Mouse (Mus musculus) erythroblast, embryonic 14.5 days (primary cell): Measurements from ENCODE around the gene Ano6.

ENCODE experiments used
- GATA1 ChIP-seq: IDR thresholded peaks from 2 replicates; pipeline ENCODE4 v1.6.1; 2012; ENCODE audit warnings: low read length, inconsistent platforms, mixed read lengths
- TAL1 ChIP-seq: IDR thresholded peaks from 3 replicates; pipeline ENCODE4 v1.6.1; 2012; ENCODE audit warnings: low read length, inconsistent platforms, mixed read lengths

GRCm38 (mm10) chr15:95920047-95920446 lies 129.4 kb downstream of the Ano6 start:
- no peak for TF ChIP-seq GATA1
- no peak for TF ChIP-seq TAL1
